Mouse (Mus musculus) kidney, adult 11 months (tissue): Measurements from ENCODE around the gene Rbpms2.

ENCODE experiments used
- DNase-seq: peaks from one replicate; pipeline ENCODE4 v3.0.0; 2022

Rbpms2 gene

DNA sequence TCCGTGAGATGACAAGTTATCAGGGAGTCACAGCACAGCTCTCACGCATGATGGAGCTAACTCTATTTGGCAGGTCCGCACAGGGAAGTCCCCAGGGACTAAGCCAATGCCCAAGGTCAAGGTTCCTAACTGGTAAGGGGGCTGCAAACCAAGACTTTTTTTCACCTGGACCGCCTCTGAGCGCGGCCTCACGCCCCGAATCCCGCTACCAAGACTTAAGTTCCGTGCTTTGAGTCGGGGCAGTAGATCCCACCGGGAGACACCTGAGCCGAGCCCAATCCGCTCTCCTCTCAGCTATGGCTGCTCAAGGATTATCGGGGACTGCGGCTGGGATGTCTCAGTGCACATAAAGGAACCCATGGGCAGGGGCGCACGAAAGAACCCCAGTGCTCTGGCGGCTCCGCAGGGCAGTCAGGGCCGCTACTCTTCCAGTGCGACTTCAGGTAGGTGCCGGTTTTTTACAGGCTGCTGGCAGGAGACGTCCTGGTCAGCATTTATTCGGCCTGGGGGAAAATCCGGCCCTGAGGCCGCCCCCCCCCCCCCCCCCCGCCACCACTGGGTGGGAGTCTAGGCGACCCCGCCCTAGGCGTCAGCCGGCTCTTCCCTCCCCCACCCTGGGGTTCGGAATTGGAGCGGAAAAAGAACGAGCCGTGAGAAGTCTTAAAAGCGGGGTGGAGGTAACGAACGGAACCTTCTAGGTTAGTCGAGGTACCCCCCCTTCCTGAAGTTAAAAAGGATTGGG, at the start of gene Rbpms2:
TSS of gene Rbpms2 (plus strand) at position 624 of the 742 bp plus-strand sequence.
- DNase-seq = peak; percentile 70

DNA sequence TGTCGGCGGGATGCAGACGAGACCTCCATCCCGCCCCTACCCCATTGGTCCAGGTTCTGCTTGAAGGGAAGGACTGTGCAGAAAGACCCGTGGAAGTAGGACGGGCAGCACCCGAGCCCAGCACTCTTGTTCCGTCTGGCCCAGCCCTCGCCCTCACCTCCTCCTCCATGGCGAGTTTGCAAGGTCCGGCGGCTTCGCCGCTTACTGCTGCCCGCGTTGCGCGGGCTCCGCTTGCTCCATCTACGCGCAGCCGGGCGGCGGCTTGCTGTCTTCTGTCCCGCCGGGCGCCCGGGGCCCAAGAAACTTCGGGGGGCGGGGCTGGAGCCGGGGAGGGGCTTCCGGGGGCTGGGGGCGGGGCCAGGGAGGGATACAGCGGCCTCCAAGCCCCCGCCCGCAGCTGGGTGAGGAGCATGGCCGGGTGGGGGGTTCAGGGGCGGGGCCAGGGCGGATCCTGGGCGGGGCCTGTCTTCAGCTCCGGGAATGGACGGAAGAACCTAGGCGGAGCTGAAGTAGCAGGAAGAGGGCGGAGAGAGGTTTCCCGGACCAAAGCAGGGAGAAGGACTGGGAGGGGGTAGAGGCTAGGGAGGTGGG, 49.6 kb upstream of the Rbpms2 start, which contains the start of gene Plekho2:
TSS of gene Plekho2 (minus strand) at position 260 of the 591 bp plus-strand sequence.
- peak; percentile 94 for DNase-seq

DNA sequence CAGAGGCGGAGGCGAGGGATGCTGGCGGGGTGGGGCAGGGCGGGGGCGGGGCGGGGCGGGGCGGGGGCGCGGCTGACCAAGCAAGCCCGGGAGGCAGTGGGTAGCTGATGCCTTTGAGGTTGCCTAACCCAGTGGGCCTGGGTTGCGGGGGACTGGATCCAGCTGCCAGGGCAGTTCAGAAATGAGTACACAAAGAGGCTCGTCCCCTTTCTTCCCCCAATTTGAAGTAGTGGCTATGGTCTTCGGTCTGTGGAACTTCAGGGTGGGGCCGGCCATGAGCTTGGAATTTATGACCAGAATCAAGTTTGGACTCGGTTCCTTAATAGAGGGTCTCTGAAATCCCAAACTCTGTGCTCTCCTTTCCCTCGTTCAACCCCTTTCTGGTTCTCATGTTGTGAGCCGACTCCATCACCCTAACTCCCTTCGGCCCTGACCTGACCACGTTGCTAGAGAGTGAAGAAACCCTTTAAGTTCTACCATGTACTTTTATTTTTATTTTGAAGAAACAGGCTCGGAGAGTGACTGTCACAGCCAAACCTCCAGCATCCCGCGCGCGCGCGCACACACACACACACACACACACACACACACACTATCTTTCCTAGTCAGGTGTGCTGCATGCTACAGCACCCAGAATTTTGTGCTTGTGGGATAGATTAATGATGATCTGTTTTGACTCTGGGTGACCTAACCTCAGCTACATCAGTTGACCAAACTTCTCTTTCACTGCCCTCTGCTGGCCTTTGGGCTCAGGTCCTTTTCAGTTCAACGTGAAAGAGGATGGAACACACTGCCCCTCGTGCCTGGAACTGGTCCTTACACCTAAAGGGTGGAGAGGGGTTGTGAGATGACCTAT, 48.8 kb upstream of the Rbpms2 start:
- peak; percentile 85 for DNase-seq

DNA sequence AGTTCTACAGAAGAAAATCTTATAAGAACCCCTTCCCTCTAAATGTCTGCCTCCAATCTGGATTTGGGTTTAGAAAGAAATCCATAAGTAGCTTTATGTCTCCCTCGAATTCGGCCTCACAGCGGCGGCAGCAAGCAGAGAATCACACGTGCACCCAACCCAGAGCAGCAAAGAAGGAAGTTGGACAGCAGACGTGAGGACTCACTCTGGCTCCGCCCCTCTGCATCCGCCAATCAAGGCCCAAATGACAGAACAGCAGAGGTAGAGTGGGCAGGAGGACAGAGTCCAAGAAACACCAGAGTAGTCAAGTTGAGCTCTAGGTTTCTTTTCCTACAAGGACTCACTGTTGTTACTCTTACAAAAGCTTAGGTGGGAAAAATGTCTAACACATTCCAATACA, 46.4 kb upstream of the Rbpms2 start:
- peak; percentile 74 for DNase-seq

DNA sequence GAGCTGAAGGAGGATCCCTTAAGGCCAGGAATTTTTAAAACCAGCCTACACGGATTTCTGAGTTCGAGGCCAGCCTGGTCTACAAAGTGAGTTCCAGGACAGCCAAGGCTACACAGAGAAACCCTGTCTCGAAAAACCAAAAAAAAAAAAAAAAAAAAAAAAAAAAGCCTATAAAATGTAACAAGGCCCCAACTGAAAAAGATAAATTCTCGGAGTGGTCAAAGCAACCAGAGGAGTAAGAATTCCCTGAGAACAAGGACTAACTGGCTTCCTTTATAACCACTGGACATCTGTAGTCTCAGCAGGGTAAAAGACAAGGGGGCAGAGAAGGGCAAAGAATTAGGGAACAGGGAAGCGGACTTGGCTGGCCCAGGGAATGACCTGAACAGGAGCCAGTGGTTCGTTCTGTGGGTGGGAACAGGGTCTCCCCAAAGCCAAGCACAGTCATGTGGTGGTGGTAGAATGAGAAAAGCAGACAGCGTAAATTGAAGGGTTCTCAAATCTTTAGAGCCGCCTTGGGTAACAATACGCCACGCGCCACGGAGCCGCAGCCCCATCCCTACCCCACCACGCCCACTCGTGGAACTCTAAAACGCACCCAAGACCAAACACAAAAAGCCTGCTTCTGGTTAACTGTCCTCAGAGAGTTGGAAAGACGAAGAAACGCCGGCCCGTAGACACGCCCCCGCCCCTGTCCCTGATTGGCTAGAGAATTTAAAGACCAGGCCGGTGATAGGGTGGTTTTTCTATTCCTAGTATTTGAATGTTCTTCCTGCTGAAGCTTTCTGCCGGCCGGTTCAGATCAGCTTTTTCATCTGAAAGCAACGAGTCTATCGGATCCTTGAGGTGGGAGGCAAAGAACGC, 42.8 kb upstream of the Rbpms2 start, which contains the start of gene Pif1:
TSS of gene Pif1 (plus strand) at position 755 of the 864 bp plus-strand sequence.
- peak; percentile 80 for DNase-seq

DNA sequence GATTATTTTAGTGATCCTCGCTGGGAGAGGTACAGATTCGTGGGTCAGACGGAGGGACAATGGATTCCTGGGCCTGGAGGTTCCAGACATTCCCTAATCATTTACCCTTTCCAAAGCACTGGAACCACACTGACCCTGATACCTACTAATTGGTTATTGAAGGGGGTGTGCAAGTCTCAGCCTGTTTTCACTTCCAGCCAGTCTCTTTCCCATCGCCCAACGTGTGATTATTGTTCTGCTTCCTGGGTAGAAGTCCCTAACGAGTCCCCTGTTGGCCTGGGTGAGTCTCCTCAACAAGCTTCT, 42.2 kb upstream of the Rbpms2 start:
- DNase-seq = no peak

DNA sequence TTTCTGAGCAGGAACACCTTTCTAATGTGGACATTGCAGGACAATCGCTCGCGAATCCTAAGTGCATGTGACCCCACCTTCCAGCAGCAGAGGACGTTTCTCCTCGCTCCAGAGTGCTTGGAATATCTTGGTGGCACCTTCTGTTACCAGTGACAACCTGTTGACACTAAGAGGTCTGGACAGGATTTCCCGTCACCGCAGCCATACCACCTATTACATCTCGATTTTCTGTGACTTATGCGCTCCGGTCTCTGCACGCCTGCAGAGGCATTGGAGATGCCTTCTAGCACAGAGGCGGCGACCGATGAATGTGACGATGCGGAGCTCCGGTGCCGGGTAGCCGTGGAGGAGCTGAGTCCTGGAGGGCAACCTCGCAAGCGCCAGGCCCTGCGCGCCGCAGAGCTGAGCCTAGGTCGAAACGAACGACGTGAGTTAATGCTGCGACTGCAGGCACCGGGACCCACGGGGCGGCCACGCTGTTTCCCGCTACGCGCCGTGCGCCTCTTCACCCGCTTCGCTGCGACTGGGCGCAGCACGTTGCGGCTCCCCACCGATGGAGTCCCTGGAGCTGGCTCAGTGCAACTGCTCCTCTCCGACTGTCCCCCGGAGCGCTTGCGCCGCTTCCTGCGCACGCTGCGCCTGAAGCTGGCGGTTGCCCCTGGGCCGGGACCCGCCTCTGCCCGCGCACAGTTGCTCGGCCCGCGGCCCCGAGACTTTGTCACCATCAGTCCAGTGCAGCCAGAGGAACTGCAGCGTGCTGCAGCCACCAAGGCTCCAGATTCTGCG, 41.7 kb upstream of the Rbpms2 start:
- DNase-seq = no peak

DNA sequence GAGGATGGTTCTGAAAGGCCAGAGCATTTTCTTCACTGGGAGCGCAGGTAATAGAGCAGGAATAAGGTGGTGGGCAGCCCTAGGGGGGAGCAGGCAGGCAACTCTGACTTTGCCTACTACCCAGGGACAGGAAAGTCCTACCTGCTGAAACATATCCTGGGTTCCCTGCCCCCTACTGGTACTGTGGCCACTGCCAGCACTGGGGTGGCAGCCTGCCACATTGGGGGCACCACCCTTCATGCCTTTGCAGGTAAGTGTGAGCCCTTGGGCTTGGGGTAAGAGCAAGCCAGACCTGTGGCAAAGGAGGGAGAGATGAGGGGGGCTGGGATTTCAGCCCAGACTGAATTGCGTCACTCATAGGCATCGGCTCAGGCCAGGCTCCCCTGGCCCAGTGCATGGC, 40.4 kb upstream of the Rbpms2 start:
- DNase-seq = no peak

DNA sequence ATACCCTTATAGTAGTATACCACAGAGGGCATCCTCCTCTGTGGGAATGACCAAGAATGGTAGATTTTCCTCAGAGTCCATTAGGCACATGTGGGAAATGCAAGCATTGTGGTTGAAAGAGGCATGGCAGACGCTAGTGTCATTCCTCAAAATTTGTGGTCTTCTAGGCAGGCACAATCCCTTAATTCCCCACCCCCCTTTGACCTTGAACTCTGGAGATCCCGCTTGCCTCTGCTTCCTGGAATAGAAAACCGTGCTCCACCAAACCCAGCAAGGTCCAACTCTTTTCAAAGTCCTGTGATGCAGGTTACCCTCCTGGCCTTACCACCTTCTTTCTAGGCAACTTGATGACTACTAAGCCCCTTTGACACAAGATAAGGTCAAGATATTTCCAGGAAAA, 36.7 kb upstream of the Rbpms2 start:
- DNase-seq = no peak

DNA sequence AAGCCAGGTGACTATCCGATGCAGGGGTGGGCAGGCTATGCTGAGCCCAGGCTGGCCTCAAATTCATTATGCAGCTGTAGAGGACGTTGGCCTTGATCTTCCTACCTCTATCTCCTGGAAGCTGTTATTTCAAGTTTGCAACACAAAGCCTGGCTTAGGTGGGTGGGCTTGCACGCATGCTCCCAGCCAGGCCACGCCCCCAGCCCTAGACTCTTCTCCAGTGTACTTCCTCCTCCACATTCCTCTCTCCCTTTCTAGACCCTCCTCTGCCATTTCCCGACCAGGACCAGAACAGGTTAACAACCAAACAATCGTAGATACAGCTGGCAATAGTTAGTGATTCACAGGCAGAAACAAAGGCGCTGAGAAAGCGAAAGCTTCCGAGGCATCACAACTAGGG, 35.9 kb upstream of the Rbpms2 start:
- DNase-seq = no peak

DNA sequence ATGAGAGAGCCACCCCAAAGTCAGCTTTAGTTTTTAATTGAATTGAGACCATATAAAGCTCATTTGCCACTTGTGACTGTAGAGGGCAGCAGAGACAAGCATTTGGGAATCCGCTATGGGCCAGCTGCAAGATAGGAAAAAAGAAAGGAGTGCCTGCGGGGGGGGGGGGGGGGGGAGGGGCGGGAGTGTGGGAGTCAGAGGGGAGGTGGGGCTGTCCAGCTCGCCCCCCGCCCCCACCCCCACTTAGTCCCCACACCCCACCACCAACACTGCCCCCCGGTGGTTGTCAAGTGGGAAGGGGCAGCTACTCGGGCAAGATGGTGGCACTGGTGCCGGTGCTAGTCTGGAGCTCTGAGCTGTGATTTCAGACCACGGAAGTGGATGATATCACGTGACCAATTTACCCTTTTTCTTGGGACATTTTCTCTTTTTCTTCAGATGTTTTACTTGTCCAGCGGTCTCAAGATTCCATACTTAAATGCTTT, 30.6 kb upstream of the Rbpms2 start:
- DNase-seq = no peak

DNA sequence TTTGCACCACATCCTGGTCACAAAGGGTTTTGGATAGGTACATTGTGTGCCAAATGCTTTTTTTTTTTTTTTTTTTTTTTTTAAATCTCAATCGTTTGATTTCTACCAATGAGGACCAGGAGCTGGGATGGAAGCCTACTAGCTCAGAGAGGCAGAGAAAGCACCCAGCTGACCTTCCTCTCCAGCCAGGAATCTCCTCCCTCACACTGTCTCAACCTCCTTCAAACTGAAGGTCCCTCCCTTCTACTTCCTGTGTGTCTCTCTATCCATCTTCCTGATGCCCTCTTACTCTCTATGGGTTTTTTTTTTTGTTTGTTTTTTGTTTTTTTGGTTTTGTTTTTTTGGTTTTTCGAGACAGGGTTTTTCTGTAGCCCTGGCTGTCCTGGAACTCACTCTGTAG, 28.5 kb upstream of the Rbpms2 start:
- DNase-seq = no peak

DNA sequence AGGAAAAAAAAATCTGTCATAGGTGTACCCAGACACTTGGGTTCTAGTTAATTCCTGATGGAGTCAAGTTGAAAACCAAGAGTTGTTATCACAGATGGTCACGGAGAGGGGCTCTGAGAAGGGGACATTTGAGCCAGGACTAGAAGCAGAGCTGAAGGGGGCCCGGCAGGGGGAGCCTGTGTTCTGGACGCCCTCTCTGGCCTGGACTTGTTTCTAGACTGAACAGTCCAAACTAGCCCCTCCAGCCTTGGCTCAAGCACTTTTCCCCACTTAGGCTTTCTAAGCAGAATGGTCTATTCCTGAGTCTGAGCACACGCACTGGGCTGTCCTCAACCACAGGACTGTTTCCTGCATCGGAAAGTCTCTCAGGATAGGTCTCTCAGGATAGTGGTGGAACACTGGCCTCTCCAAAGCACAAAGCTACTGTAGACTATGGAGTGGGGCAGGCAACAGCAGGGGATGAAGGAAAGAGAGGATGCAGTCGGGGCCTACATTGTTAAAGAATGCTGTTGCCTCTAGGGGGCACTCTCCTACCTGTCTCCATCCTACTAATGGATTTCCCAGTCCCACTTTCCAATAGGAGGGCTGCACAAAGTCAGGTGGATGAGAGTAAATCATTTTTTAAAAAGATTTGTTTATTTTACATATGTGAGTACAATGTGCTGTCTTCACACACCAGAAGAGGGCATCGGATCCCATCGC, 25.9 kb upstream of the Rbpms2 start:
- DNase-seq = no peak

DNA sequence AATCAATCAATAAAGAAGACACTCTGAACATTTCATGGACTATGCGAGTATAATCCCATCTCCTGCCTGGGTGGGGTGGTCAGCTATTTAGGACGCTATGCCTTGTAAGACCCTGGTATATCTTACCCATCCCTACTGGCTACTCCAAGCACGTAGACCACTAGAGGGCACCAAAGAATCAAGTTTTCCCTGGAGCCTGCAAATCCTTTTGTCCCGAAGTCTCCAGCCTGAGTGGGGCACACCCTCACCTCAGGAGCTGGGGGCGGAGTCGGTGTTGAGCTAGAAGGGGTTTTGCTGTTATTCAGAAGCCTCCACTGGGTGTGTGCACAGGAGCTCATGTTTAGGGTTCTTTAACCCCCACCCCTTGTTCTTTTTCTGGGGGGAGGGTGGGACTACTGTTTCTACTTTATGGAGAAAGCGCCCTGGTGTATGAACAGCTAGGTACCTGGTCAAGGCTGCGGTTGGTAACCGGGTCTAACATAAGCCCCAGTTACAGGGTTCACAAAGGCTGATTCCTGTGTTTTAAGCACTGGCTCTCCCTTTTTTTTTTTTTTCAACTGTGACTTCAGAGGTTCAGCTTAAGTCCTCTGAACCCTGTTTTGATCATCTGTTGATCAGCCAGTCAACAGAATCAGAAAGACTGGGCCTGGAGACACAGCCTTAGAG, 23.8 kb upstream of the Rbpms2 start:
- DNase-seq = peak; percentile 56

DNA sequence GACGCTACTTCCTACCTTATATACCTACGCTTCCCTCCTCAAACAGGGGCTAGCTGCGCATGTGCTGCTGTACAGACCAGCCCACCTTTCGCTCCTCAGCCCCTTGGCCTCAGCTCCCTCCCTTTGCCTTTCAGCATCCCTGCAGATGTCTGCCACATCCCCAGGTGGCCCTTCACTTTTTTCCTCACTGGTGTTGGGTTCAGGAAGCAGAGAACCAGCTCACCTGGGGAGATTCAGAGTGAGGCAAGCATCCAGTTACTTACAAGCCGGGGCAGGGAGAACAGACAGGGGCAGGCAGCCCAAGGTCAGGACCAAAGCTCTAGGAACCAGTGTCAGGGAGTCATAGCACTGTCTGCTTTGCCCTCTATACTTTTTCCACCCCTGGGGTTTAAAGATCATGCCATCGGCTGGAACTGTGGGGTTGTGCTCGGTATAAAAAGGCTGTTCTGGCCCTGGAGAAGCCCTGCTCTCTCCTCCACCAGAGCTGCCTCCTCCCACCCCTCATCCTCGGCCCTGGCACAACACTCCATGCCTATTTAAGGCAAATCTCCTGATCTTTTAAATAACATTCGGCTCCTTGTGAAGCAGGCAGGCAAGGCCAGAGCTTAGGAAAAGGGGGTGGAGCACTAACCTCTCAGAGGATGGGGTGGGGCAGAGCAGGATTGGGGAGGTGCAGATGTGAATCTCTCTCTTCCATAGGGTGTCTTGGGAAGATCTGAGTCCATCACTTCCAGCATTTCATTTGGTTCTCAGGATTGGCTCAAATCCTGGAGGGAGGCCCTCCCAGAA, 22.9 kb upstream of the Rbpms2 start:
- DNase-seq = no peak

DNA sequence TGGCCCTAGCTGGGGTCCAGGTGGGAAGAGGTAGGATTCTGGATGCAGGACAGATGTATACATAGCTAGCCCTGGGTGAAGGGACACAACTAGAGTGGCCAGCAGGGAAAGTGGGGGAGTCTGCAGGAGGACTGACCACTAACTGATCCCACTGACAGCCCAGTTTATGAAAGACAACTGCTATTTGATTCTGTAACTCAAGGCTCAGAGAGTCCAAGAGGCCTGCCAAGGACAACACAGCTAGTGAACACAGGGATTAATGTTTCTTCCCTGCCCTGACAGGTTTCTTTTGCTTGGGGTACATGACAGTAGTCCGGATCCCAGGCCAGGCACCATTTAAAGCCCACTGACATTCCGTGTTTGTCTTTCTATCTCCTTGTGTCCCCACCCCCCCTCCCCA, 22.3 kb upstream of the Rbpms2 start:
- DNase-seq = no peak

DNA sequence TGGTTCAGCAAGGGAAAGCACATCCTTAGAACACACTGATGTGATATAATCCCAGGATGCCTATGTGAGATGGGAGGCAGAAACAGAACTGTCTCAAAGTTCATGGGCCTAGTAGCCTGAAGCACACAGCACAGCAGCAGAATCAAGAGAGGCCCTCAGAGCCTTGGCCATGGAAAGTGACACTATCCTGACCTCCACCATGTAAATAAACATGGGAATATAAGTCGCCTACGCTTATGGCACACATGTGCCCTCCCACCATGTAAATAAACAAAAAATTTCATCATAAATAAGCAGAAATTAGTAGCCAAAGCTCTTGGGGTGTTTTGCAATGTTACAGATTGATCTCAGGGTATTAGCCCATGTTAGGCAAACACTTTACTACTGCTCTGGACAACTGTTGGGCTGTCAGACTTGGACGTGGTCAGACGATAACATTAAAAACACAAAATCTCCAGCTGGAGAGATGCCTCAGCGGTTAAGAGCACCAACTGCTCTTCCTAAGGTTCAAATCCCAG, 17.4 kb upstream of the Rbpms2 start:
- DNase-seq = no peak

DNA sequence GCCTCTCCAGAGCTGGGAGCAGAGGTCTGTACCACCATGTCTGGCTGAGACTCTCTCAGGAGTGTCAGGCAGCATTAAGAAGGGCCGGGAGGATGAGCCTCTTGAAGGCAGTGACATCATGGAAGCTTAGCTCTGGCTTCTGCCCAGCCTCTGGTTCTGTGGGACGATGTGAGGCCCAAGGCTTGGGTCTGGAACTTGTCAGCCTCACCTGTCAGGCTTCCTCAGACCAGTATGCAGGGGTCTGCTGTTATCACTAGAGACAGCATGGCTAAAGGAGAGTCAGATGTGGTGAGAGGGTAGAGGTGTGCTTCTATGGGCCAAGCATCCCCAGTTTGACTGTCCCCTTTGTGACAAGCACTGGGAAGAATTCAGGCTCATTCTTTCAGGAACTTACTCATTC, 16.4 kb upstream of the Rbpms2 start:
- DNase-seq = no peak

DNA sequence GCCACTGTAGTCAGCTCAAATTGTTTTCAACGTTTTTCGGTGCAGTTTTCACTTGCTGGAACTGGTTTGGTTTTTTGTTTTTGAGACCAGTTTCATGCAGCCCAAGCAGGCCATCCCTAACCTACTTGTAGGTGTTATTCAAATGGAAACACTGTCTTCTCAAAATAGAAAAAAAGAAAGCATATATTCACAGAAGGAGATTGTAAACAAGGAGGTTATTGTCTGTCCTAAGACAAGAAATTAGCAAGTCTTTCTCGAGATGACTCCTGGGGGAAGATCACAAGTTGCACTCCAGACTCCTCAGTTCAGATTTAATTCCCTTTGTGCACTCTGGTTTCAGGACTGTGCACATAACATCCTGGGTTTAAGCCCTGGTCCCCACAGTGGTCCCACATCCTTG, 10.1 kb upstream of the Rbpms2 start:
- DNase-seq = no peak

DNA sequence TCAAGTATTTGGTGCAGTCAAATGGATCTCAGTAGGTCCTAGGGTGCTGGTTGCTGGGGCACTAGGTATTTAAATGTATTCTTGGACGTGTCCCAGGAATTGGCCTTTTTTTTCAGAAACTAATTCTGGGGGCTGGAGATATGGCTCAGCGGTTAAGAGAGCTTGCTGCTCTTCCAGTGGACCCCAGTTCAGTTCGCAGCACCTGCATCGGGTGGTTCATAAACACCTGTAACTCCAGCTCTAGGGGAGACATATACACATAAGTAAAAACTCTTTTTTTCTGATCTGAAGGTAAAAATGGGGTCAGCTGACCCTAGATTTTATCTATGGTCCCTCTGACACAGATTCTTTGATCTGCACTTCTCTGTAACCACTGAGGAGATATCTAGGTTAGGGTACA, 8.3 kb upstream of the Rbpms2 start:
- DNase-seq = no peak
